Mouse (Mus musculus): ENCODE results near the gene Zdhhc16.

- no peak for TF ChIP-seq PAX5 (IDR thresholded peaks at IDR 0.05; ENCODE audit: low read length)
- TF ChIP-seq BHLHE40 (IDR thresholded peaks at IDR 0.05; ENCODE audit: low read depth, low read length), result no peak
- TF ChIP-seq EP300 (IDR thresholded peaks at IDR 0.05; ENCODE audit: low read length), result no peak
- no peak for TF ChIP-seq MEF2A (IDR thresholded peaks at IDR 0.05; ENCODE audit: borderline replicate concordance, low read depth, low read length)
- no peak for TF ChIP-seq RAD21 (IDR thresholded peaks at IDR 0.05; ENCODE audit: low read depth, low read length)
- no peak for TF ChIP-seq UBTF (IDR thresholded peaks at IDR 0.05; ENCODE audit: low read depth, low read length)
- TF ChIP-seq CTCF (conservative IDR thresholded peaks at IDR 0.05 in 1 of 2, IDR thresholded peaks at IDR 0.05 in 1 of 2; ENCODE audit: low read depth in 2 of 2, low read length in 2 of 2), result no peak
- TF ChIP-seq POLR2A (IDR thresholded peaks at IDR 0.05; ENCODE audit: low read depth, low read length), result no peak
Measured at GRCm38 (mm10) chr19:41943841-41944240, 10.6 kb downstream of the Zdhhc16 start.
